Mouse (Mus musculus): ENCODE measurements around the gene 4930442H23Rik. TPM values are rescaled to one million over a fixed set of nuclear protein-coding genes. Genes with fewer than 3 reads are reported as not detected.
A peak's percentile ranks its signal among the peaks of the same experiment; 100 is the strongest.
"Not testable (repeated sequence)": the region's sequence is repeated elsewhere in the genome, so short reads cannot be mapped to it uniquely, and the experiment has no call there.

4930442H23Rik gene
- polyA plus RNA-seq, 1 experiment from 2014 or later, result not detected

GRCm38 (mm10) chr10:81173132-81173531 lies 10.5 kb downstream of the 4930442H23Rik start:
- H3K9ac ChIP-seq (ENCODE audit: low read depth, low read length), result peak overlapping the region; percentile 51
- 0 out of 2 replicates have a peak overlapping the region, but pooled peaks have one; percentile 2 for H3K4me3 ChIP-seq (ENCODE audit: low read length)

GRCm38 (mm10) chr10:81169411-81169900 lies 14.2 kb downstream of the 4930442H23Rik start:
- H3K4me3 ChIP-seq (ENCODE audit: low read length); ATAC-seq; H3K36me3 ChIP-seq (ENCODE audit: control insufficient read depth, insufficient read depth, low read length); H3K9me3 ChIP-seq (ENCODE audit: control insufficient read depth, low read length); H3K4me2 ChIP-seq (ENCODE audit: low read depth, low read length); H3K27me3 ChIP-seq (replicated peaks; ENCODE audit: control insufficient read depth, insufficient read depth, low read length); H3K9ac ChIP-seq (ENCODE audit: low read depth, low read length): not testable (repeated sequence)
- 37% methylated on average over 7 of the region's 14 CpGs for WGBS
- H3K4me1 ChIP-seq (ENCODE audit: control insufficient read depth, insufficient read depth, low read length), result peaks cover 33% of the 10 kb centered on the region
- 0 out of 2 replicates have a peak overlapping the region, but pooled peaks have one; percentile 6 for H3K27ac ChIP-seq (ENCODE audit: low read length)

More at GRCm38 (mm10) chr10:81173132-81173531, 10.5 kb downstream of the 4930442H23Rik start:
- WGBS, result 3% methylated on average over 21 of the region's 21 CpGs
- Histone ChIP-seq H3K4me2 (ENCODE audit: low read depth, low read length) (peak overlapping the region; percentile 42), H3K4me1 (ENCODE audit: control insufficient read depth, insufficient read depth, low read length) (peaks cover 37% of the 10 kb centered on the region), H3K27ac (ENCODE audit: low read length) (peak overlapping the region; percentile 75), H3K27me3 (replicated peaks; ENCODE audit: control insufficient read depth, insufficient read depth, low read length) (no peaks in the 10 kb centered on the region), H3K9me3 (ENCODE audit: control insufficient read depth, low read length) (no peaks in the 10 kb centered on the region), H3K36me3 (ENCODE audit: control insufficient read depth, insufficient read depth, low read length) (peaks cover 6% of the 10 kb centered on the region)
- peak; percentile 16 for ATAC-seq

GRCm38 (mm10) chr10:81168521-81169244 lies 15.0 kb downstream of the 4930442H23Rik start:
- peak; percentile 39 for ATAC-seq
- WGBS, result 2% methylated on average over 29 of the region's 29 CpGs

GRCm38 (mm10) chr10:81168087-81168431 lies 15.6 kb downstream of the 4930442H23Rik start:
- H3K4me1 ChIP-seq (ENCODE audit: control insufficient read depth, insufficient read depth, low read length), result peaks cover 23% of the 10 kb centered on the region
- peak overlapping the region; percentile 84 for H3K27ac ChIP-seq (ENCODE audit: low read length)
- 5% methylated on average over 5 of the region's 5 CpGs for WGBS
- no peaks in the 10 kb centered on the region for H3K9me3 ChIP-seq (ENCODE audit: control insufficient read depth, low read length)
- H3K27me3 ChIP-seq (replicated peaks; ENCODE audit: control insufficient read depth, insufficient read depth, low read length), result no peaks in the 10 kb centered on the region
- peak; percentile 65 for ATAC-seq
- peak overlapping the region; percentile 55 for H3K4me3 ChIP-seq (ENCODE audit: low read length)
- peak overlapping the region; percentile 81 for H3K4me2 ChIP-seq (ENCODE audit: low read depth, low read length)
- H3K9ac ChIP-seq (ENCODE audit: low read depth, low read length), result peak overlapping the region; percentile 71
- H3K36me3 ChIP-seq (ENCODE audit: control insufficient read depth, insufficient read depth, low read length), result peaks cover 3% of the 10 kb centered on the region; the same call in 1 of the 2 replicates

More at GRCm38 (mm10) chr10:81168521-81169244, 15.0 kb downstream of the 4930442H23Rik start:
- Histone ChIP-seq H3K4me1 (ENCODE audit: control insufficient read depth, insufficient read depth, low read length) (peaks cover 29% of the 10 kb centered on the region), H3K9me3 (ENCODE audit: control insufficient read depth, low read length) (no peaks in the 10 kb centered on the region), H3K9ac (ENCODE audit: low read depth, low read length) (peak overlapping the region; percentile 71), H3K27ac (ENCODE audit: low read length) (peak overlapping the region; percentile 84), H3K27me3 (replicated peaks; ENCODE audit: control insufficient read depth, insufficient read depth, low read length) (no peaks in the 10 kb centered on the region), H3K4me3 (ENCODE audit: low read length) (peak overlapping the region; percentile 55), H3K36me3 (ENCODE audit: control insufficient read depth, insufficient read depth, low read length) (peaks cover 3% of the 10 kb centered on the region; the same call in 1 of the 2 replicates), H3K4me2 (ENCODE audit: low read depth, low read length) (peak overlapping the region; percentile 81)

- Histone ChIP-seq H3K4me2 (ENCODE audit: low read depth, low read length) (peak within 1 kb of the TSS; percentile 81), H3K9me3 (ENCODE audit: control insufficient read depth, low read length) (no peaks in the 10 kb centered on the region), H3K9ac (ENCODE audit: low read depth, low read length) (peak within 1 kb of the TSS; percentile 88), H3K36me3 (ENCODE audit: control insufficient read depth, insufficient read depth, low read length) (peaks cover 6% of the 10 kb centered on the region; the same call in 1 of the 2 replicates), H3K27me3 (replicated peaks; ENCODE audit: control insufficient read depth, insufficient read depth, low read length) (no peaks in the 10 kb centered on the region), H3K4me1 (ENCODE audit: control insufficient read depth, insufficient read depth, low read length) (peaks cover 27% of the 10 kb centered on the region), H3K4me3 (ENCODE audit: low read length) (peak within 1 kb of the TSS; percentile 92), H3K27ac (ENCODE audit: low read length) (peak within 1 kb of the TSS; percentile 84)
- ATAC-seq, result peak; percentile 89
- under 1% methylated on average over 58 of the region's 64 CpGs for WGBS
These were observed 16.2 kb downstream of the 4930442H23Rik start, which contains the start of gene Pias4 for GRCm38 (mm10) chr10:81167200-81168086. Gene Pias4, minus strand, starts transcription at chr10:81167923.

GRCm38 (mm10) chr10:81165118-81165517 lies 18.5 kb downstream of the 4930442H23Rik start:
- no peak overlapping the region for H3K27ac ChIP-seq (ENCODE audit: low read length)
- H3K9me3 ChIP-seq (ENCODE audit: control insufficient read depth, low read length), result no peaks in the 10 kb centered on the region
- 73% methylated on average over 8 of the region's 8 CpGs for WGBS
- peaks cover 31% of the 10 kb centered on the region for H3K4me1 ChIP-seq (ENCODE audit: control insufficient read depth, insufficient read depth, low read length)
- no peak overlapping the region for H3K4me3 ChIP-seq (ENCODE audit: low read length)
- H3K4me2 ChIP-seq (ENCODE audit: low read depth, low read length), result no peak overlapping the region
- H3K27me3 ChIP-seq (replicated peaks; ENCODE audit: control insufficient read depth, insufficient read depth, low read length), result no peaks in the 10 kb centered on the region
- ATAC-seq, result no peak
- H3K9ac ChIP-seq (ENCODE audit: low read depth, low read length), result no peak overlapping the region
- H3K36me3 ChIP-seq (ENCODE audit: control insufficient read depth, insufficient read depth, low read length), result peaks cover 6% of the 10 kb centered on the region; the same call in 1 of the 2 replicates

GRCm38 (mm10) chr10:81162318-81162652 lies 21.4 kb downstream of the 4930442H23Rik start:
- H3K9ac ChIP-seq (ENCODE audit: low read depth, low read length), result no peak overlapping the region
- 66% methylated on average over 2 of the region's 2 CpGs for WGBS
- no peak overlapping the region for H3K27ac ChIP-seq (ENCODE audit: low read length)
- no peak overlapping the region for H3K4me3 ChIP-seq (ENCODE audit: low read length)
- no peak overlapping the region for H3K4me2 ChIP-seq (ENCODE audit: low read depth, low read length)
- H3K4me1 ChIP-seq (ENCODE audit: control insufficient read depth, insufficient read depth, low read length), result peaks cover 37% of the 10 kb centered on the region
- 0 out of 2 replicates have a peak, but pooled peaks have one; percentile 11 for ATAC-seq
- H3K36me3 ChIP-seq (ENCODE audit: control insufficient read depth, insufficient read depth, low read length), result peaks cover 17% of the 10 kb centered on the region
- H3K27me3 ChIP-seq (replicated peaks; ENCODE audit: control insufficient read depth, insufficient read depth, low read length), result no peaks in the 10 kb centered on the region
- H3K9me3 ChIP-seq (ENCODE audit: control insufficient read depth, low read length), result no peaks in the 10 kb centered on the region

- H3K4me1 ChIP-seq (ENCODE audit: control insufficient read depth, insufficient read depth, low read length), result peaks cover 36% of the 10 kb centered on the region
- H3K9ac ChIP-seq (ENCODE audit: low read depth, low read length), result no peak overlapping the region
- no peak overlapping the region for H3K27ac ChIP-seq (ENCODE audit: low read length)
- H3K4me2 ChIP-seq (ENCODE audit: low read depth, low read length), result no peak overlapping the region
- H3K4me3 ChIP-seq (ENCODE audit: low read length), result no peak overlapping the region
- WGBS, result 72% methylated on average over 8 of the region's 8 CpGs
- peaks cover 22% of the 10 kb centered on the region for H3K36me3 ChIP-seq (ENCODE audit: control insufficient read depth, insufficient read depth, low read length)
- no peaks in the 10 kb centered on the region for H3K27me3 ChIP-seq (replicated peaks; ENCODE audit: control insufficient read depth, insufficient read depth, low read length)
- H3K9me3 ChIP-seq (ENCODE audit: control insufficient read depth, low read length), result no peaks in the 10 kb centered on the region
- no peak for ATAC-seq
These were observed 21.9 kb downstream of the 4930442H23Rik start for GRCm38 (mm10) chr10:81161602-81162317.

All from intestine, embryonic 16.5 days (tissue).